Comparison of ENCODE assay signal across 9 mouse cellular contexts in the genomic region with DNA sequence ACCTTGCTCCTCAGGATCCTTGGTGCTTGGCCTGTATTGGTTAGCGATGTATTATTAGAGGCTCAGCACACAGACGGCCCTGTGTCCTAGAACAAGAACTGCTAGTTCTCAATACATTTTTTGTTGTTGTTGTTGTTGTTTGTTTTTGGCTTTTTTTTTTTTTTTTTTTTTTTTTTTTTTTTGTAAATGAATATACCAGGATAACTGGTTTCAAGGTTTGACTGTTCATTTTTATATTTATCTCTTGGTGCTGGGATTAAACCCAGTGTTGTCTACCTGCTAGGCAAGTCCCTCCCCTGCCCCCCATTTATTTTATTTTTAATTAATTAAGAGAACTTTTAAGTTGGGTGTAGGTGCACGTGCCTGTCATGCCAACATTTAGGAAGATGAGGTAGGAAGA. TPM values are rescaled to one million over a fixed set of nuclear protein-coding genes. Genes with fewer than 3 reads are reported as not detected.
A peak's percentile ranks its signal among the peaks of the same experiment; 100 is the strongest.
DNase-seq lines count a peak whose midpoint lies in the region; ATAC-seq and TF ChIP-seq lines count a peak whose summit lies in the region.
"Had no signal": no experiment of that assay in that cellular context is flagged by ENCODE, and none has a peak within 500 bp of the region (broad histone marks: within the 10 kb centered on the region; RNA-seq: fewer than 3 reads in every experiment).

No protein-coding gene starts in this region.

- H3K27ac ChIP-seq in kidney, adult 2 months (ENCODE audit: insufficient read depth, low read depth, low read length), result peak overlapping the region; percentile 98
- H3K27ac ChIP-seq in hindbrain, embryonic 12.5 days, result peak overlapping the region; percentile 23; the same call in 1 of the 2 replicates
- peak overlapping the region; percentile 77; the same call in 1 of the 2 replicates for H3K27ac ChIP-seq in midbrain, embryonic 12.5 days (replicated peaks)

- no peak for TF ChIP-seq POLR2A in kidney, adult 2 months (IDR thresholded peaks at IDR 0.05; ENCODE audit: low read depth, low read length)

- peak overlapping the region; percentile 82 for H3K4me3 ChIP-seq in kidney, adult 2 months (ENCODE audit: insufficient read depth, low read depth, low read length)
- peak overlapping the region; percentile 23 for H3K4me3 ChIP-seq in hindbrain, embryonic 12.5 days
- peak overlapping the region; percentile 25 for H3K4me3 ChIP-seq in midbrain, embryonic 12.5 days

- H3K9ac ChIP-seq in hindbrain, embryonic 12.5 days, result no peak overlapping the region
- no peak overlapping the region for H3K9ac ChIP-seq in midbrain, embryonic 12.5 days (replicated peaks)

- H3K36me3 ChIP-seq in kidney, adult 2 months (ENCODE audit: control insufficient read depth, insufficient read depth, low read length), result no peaks in the 10 kb centered on the region
- H3K36me3 ChIP-seq in hindbrain, embryonic 12.5 days, result no peaks in the 10 kb centered on the region
- no peaks in the 10 kb centered on the region for H3K36me3 ChIP-seq in midbrain, embryonic 12.5 days

- H3K9me3 ChIP-seq in hindbrain, embryonic 12.5 days (replicated peaks), result no peaks in the 10 kb centered on the region
- no peaks in the 10 kb centered on the region for H3K9me3 ChIP-seq in midbrain, embryonic 12.5 days

- no peaks in the 10 kb centered on the region for H3K27me3 ChIP-seq in kidney, adult 2 months (replicated peaks; ENCODE audit: control insufficient read depth, insufficient read depth, low read length)
- H3K27me3 ChIP-seq in hindbrain, embryonic 12.5 days, result no peaks in the 10 kb centered on the region
- peaks cover 9% of the 10 kb centered on the region; the same call in 1 of the 2 replicates for H3K27me3 ChIP-seq in midbrain, embryonic 12.5 days
- H3K27me3 ChIP-seq: Patski had no signal

- no peak for DNase-seq in kidney, adult 2 months
- DNase-seq in kidney, adult 18-20 months, result no peak
- peak; percentile 22 for DNase-seq in NIH3T3 (ENCODE audit: low read depth)
- no peak for DNase-seq in right cerebral cortex, postnatal 14 days
- DNase-seq in testis, postnatal 14 days (ENCODE audit: low spot score), result no peak

- ATAC-seq in hindbrain, embryonic 12.5 days (ENCODE audit: low FRiP score), result peak; percentile 24; the same call in 1 of the 2 replicates
- ATAC-seq in midbrain, embryonic 12.5 days (ENCODE audit: low FRiP score, low read depth), result no peak
- no peak; the same call in 1 of the 2 replicates for ATAC-seq in erythroid progenitor cell, adult 5-6 weeks (replicated peaks; ENCODE audit: low FRiP score, poor library complexity, severe bottlenecking)
- ATAC-seq: Patski had no signal

- TF ChIP-seq CTCF in kidney, adult 2 months (conservative IDR thresholded peaks at IDR 0.05; ENCODE audit: insufficient read depth, insufficient read length, low read depth, low read length), result no peak

- H3K4me1 ChIP-seq in kidney, adult 2 months (ENCODE audit: control insufficient read depth, insufficient read depth, low read length), result peaks cover 6% of the 10 kb centered on the region
- H3K4me1 ChIP-seq in hindbrain, embryonic 12.5 days, result 0 out of 2 replicates have a peak, but pooled peaks cover 2% of the 10 kb centered on the region
- H3K4me1 ChIP-seq in midbrain, embryonic 12.5 days, result peaks cover 9% of the 10 kb centered on the region

- peak overlapping the region; percentile 37 for H3K4me2 ChIP-seq in hindbrain, embryonic 12.5 days (replicated peaks)
- H3K4me2 ChIP-seq in midbrain, embryonic 12.5 days (replicated peaks), result peak overlapping the region; percentile 39

- WGBS in kidney, adult 2 months, result 45% methylated on average over 3 of the region's 3 CpGs
- 61% methylated on average over 3 of the region's 3 CpGs for WGBS in hindbrain, embryonic 12.5 days
- 59% methylated on average over 3 of the region's 3 CpGs for WGBS in midbrain, embryonic 12.5 days

RNA-seq across cellular contexts. Expression of gene Kif2c, which starts 6.5 kb away (rescaled TPM):
- polyA plus RNA-seq in kidney, adult 2 months (2012; rRNA removed), result 0.20 and 0.50 TPM in 2 replicates
- polyA plus RNA-seq in hindbrain, embryonic 12.5 days (2016; fragmentation: Nextera tagmentation; extraction: Ambion mirVana), result 55.6 and 56.4 TPM in 2 replicates
- 73.7 and 78.0 TPM in 2 replicates for polyA plus RNA-seq in midbrain, embryonic 12.5 days (2016; fragmentation: Nextera tagmentation; extraction: Ambion mirVana)
- 67.8 and 92.6 TPM in 2 replicates for total RNA-seq in erythroid progenitor cell, adult 5-6 weeks (2015; ENCODE audit: low replicate concordance)
- 69.3 and 112 TPM in 2 replicates for total RNA-seq in erythroid progenitor cell, adult 5-6 weeks (2017; ENCODE audit: low replicate concordance)

RNA-seq across cellular contexts. Expression of gene Rps8, which starts 32.9 kb away (rescaled TPM):
- 372 and 534 TPM in 2 replicates for polyA plus RNA-seq in kidney, adult 2 months (2012; rRNA removed)
- 588 and 618 TPM in 2 replicates for polyA plus RNA-seq in hindbrain, embryonic 12.5 days (2016; fragmentation: Nextera tagmentation; extraction: Ambion mirVana)
- 573 and 608 TPM in 2 replicates for polyA plus RNA-seq in midbrain, embryonic 12.5 days (2016; fragmentation: Nextera tagmentation; extraction: Ambion mirVana)
- total RNA-seq in erythroid progenitor cell, adult 5-6 weeks (2015; ENCODE audit: low replicate concordance), result 1,437 and 1,602 TPM in 2 replicates
- 328 and 447 TPM in 2 replicates for total RNA-seq in erythroid progenitor cell, adult 5-6 weeks (2017; ENCODE audit: low replicate concordance)

RNA-seq across cellular contexts. Expression of gene Plk3, which starts 55.2 kb away (rescaled TPM):
- 6.9 and 8.6 TPM in 2 replicates for polyA plus RNA-seq in kidney, adult 2 months (2012; rRNA removed)
- polyA plus RNA-seq in hindbrain, embryonic 12.5 days (2016; fragmentation: Nextera tagmentation; extraction: Ambion mirVana), result 26.4 and 29.6 TPM in 2 replicates
- 33.1 and 40.4 TPM in 2 replicates for polyA plus RNA-seq in midbrain, embryonic 12.5 days (2016; fragmentation: Nextera tagmentation; extraction: Ambion mirVana)
- total RNA-seq in erythroid progenitor cell, adult 5-6 weeks (2015; ENCODE audit: low replicate concordance), result not detected in 2 replicates
- 0.51 and 0.61 TPM in 2 replicates for total RNA-seq in erythroid progenitor cell, adult 5-6 weeks (2017; ENCODE audit: low replicate concordance)

Comparison
In these comparisons a context has a peak if more than half of its experiments do, and no peak if none do; other contexts are left out.
1. H3K27ac ChIP-seq: peak in every context shown above with its lines; median percentile 98 in kidney, adult 2 months; 77 in midbrain, embryonic 12.5 days; 23 in hindbrain, embryonic 12.5 days.
2. H3K4me3 ChIP-seq: peak in every context shown above with its lines; median percentile 82 in kidney, adult 2 months; 25 in midbrain, embryonic 12.5 days; 23 in hindbrain, embryonic 12.5 days.
3. RNA of gene Kif2c, which starts 6.5 kb away (polyA plus RNA-seq): 73.7 to 78.0 TPM in midbrain, embryonic 12.5 days and 55.6 to 56.4 TPM in hindbrain, embryonic 12.5 days; 0.20 to 0.50 TPM in kidney, adult 2 months; every median in the first group is over 10 times any median in the second.